Mouse (Mus musculus) embryonic facial prominence, embryonic 14.5 days (tissue): Measurements from ENCODE around the gene Cdc42ep2. TPM values are rescaled to one million over a fixed set of nuclear protein-coding genes. Genes with fewer than 3 reads are reported as not detected.

Experiments
- ATAC-seq: fragments of 200-750 bp; cut with Nextera tagmentation; 2 replicates; pipeline ENCODE4 v1.8.0; 2017; ENCODE audit warnings: low read depth, moderate number of reproducible peaks, moderate TSS enrichment
- DNase-seq: peaks from one replicate; pipeline ENCODE4 v3.0.0-alpha.2; 2015; ENCODE audit warnings: low spot score
- H3K27ac ChIP-seq: fragments of 300-500 bp; sonication (generic); replicated peaks from 2 replicates; pipeline ENCODE4 v1.5.1; 2014; ENCODE audit warnings: low read depth, mild to moderate bottlenecking, low read length, moderate library complexity
- H3K27me3 ChIP-seq: fragments of 300-500 bp; sonication (generic); replicated peaks from 2 replicates; pipeline ENCODE4 v1.6.1; 2014; ENCODE audit warnings: low read length; ENCODE audit not compliant: control insufficient read depth, insufficient read depth
- H3K36me3 ChIP-seq: fragments of 300-500 bp; sonication (generic); 2 replicates; pipeline ENCODE4 v1.6.1; 2014; ENCODE audit warnings: low read length, mixed read lengths; ENCODE audit not compliant: control insufficient read depth, insufficient read depth
- H3K4me1 ChIP-seq: fragments of 300-500 bp; sonication (generic); 2 replicates; pipeline ENCODE4 v1.6.1; 2014; ENCODE audit warnings: antibody characterized with exemption, low read length; ENCODE audit not compliant: control insufficient read depth, insufficient read depth
- H3K4me2 ChIP-seq: fragments of 300-500 bp; sonication (generic); 2 replicates; pipeline ENCODE4 v1.6.1; 2014; ENCODE audit warnings: low read depth, mild to moderate bottlenecking, low read length, moderate library complexity, mixed read lengths
- H3K4me3 ChIP-seq: fragments of 300-500 bp; sonication (generic); 2 replicates; pipeline ENCODE4 v1.5.1; 2014; ENCODE audit warnings: low read depth, mild to moderate bottlenecking, low read length
- H3K9ac ChIP-seq: fragments of 300-500 bp; sonication (generic); 2 replicates; pipeline ENCODE4 v1.6.1; 2014; ENCODE audit warnings: low read depth, mild to moderate bottlenecking, low read length, moderate library complexity, mixed read lengths
- H3K9me3 ChIP-seq: fragments of 300-500 bp; sonication (generic); 2 replicates; pipeline ENCODE4 v1.6.1; 2016; ENCODE audit warnings: low read length; ENCODE audit not compliant: control insufficient read depth
- WGBS: fragments of 180-500 bp; shearing (Covaris S2); extraction: QIAGEN DNeasy Blood & Tissue Kit; methylation state at CpG from one replicate; pipeline ENCODE4 v1.1.7; 2014; 5-methylcytosine and 5-hydroxymethylcytosine counted together
- polyA plus RNA-seq: library from polyadenylated mRNA; unstranded; fragments of >200 nt; fragmentation: Nextera tagmentation; extraction: Ambion mirVana; gene quantifications from 2 replicates; pipeline ENCODE4 v1.2.1, GENCODE M21; 2014

Gene Cdc42ep2
- polyA plus RNA-seq, 1 experiment from 2014 or later, result 16.2 TPM

DNA sequence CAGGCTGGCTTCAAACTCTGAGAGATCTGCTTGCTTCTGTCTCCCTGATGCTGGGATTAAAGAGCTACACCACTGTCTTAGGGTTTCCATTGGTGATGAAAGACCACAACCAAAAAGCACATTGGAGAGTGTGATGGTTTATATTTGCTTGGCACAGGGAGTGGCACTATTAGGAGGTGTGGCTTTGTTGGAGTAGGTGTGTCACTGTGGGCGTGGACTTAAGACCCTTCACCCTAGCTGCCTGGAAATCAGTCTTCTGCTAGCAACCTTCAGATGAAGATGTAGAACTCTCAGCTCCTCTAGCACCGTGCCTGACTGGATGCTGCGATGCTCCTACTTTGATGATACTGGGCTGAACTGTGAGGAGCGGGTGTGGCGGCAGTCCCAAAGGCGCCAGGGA, 13.9 kb upstream of the Cdc42ep2 start:
- no peak overlapping the region for H3K4me2 ChIP-seq
- peaks cover 8% of the 10 kb centered on the region for H3K36me3 ChIP-seq
- WGBS, result 87% methylated on average over 6 of the region's 6 CpGs
- H3K4me3 ChIP-seq, result no peak overlapping the region
- DNase-seq (no peak), ATAC-seq (no peak)
- H3K27me3 ChIP-seq, result no peaks in the 10 kb centered on the region
- no peaks in the 10 kb centered on the region for H3K9me3 ChIP-seq
- H3K27ac ChIP-seq, result no peak overlapping the region
- no peak overlapping the region for H3K9ac ChIP-seq
- H3K4me1 ChIP-seq, result peaks cover 21% of the 10 kb centered on the region; the same call in 1 of the 2 replicates

DNA sequence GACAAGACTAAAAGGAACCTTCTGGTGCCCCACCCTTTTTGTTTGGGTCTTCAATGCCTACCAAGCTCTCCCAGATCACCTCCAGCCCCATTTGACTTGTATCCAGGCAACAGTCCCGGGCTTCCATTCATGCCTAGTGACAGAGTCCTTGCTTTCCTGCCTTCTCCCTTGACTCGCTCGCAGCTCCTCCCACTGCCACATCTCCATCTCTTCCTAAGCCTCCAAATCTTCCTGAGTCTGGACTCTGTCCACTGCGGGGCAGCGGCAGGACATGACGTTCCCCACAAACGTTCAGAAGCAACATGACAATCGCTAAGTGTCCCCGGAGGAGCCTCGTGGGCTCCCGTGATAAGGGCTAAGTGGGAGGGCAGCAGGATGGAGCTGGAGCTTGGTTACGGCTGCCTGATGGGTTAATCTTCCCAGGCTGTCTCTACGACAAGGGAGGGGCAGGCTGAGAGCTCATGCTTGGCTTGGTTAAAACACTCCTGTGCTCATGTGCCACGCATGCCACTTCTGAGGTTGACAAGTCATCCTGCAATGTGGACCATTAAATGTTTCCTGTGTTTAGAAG, 13.3 kb upstream of the Cdc42ep2 start:
- 0 out of 2 replicates have a peak overlapping the region, but pooled peaks have one; percentile 0 for H3K27ac ChIP-seq
- ATAC-seq, result no peak

DNA sequence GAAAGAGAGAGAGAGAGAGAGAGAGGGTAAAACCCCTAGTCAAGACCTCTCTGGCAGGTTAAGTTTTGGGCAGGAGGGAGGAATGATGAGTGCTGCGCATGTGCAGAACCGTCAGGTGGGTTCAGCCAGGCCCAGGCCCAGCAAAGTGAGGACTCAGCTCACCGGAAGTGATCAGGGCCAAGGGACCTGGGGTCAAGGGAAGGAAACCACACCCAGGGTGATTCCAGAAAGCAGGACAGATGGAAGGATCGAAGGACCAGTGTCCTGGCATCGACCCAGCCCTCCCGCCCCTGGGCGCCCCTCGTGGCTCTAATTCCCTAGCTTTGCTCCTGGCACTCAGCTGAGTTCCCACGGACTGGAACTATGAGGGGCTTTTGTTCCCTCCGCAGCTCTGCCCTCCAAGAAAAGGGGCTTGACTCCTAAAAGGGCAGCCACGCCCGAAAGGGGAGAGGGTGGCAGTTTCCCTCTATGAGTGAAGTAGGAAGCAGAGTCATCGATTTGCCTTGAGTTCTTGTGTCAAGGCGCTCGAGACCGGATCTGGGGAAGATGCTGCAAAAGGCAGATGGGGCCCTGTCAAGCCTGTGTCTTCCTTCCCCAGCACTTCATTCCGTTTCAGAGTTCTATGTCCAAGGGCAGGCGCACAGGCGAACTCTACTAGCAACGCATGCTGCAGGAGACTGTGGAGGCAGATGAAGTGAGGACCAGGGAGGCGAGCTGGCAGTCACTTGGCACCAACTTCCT, 12.6 kb upstream of the Cdc42ep2 start:
- no peak overlapping the region for H3K4me2 ChIP-seq
- H3K9ac ChIP-seq, result no peak overlapping the region
- WGBS, result 78% methylated on average over 21 of the region's 21 CpGs
- ATAC-seq, result no peak
- peaks cover 21% of the 10 kb centered on the region; the same call in 1 of the 2 replicates for H3K4me1 ChIP-seq
- no peak for DNase-seq
- H3K36me3 ChIP-seq, result peaks cover 8% of the 10 kb centered on the region
- H3K4me3 ChIP-seq, result no peak overlapping the region
- H3K27ac ChIP-seq, result 0 out of 2 replicates have a peak overlapping the region, but pooled peaks have one; percentile 0
- H3K27me3 ChIP-seq, result no peaks in the 10 kb centered on the region
- no peaks in the 10 kb centered on the region for H3K9me3 ChIP-seq

More for the DNA sequence above, 13.3 kb upstream of the Cdc42ep2 start:
- Histone ChIP-seq H3K4me2 (no peak overlapping the region), H3K4me1 (peaks cover 21% of the 10 kb centered on the region; the same call in 1 of the 2 replicates), H3K9ac (no peak overlapping the region), H3K9me3 (no peaks in the 10 kb centered on the region), H3K27me3 (no peaks in the 10 kb centered on the region), H3K4me3 (no peak overlapping the region), H3K36me3 (peaks cover 8% of the 10 kb centered on the region)
- WGBS, result 36% methylated on average over 14 of the region's 14 CpGs
- no peak for DNase-seq

DNA sequence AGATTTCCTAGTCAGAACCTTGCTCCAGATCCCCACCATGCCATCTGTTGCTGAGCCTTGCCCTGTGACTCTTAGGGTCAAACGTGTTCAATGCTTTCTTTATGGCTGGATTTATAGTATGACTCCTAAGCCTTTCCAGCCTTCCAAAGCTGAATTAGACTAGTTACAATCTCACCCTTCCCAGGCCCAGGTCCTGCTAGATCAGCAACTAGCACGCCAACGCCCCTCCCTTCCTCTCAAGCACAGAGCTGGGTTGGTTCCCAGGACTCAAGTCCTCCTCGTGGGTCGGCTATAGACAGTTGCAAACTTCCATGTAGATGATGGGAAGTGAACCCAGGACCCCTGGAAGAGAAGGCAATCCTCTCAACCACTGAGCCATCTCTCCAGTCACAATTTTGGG, 11.1 kb upstream of the Cdc42ep2 start:
- WGBS, result 70% methylated on average over 5 of the region's 5 CpGs
- DNase-seq (no peak), ATAC-seq (no peak)
- H3K9me3 ChIP-seq, result no peaks in the 10 kb centered on the region
- H3K4me2 ChIP-seq, result no peak overlapping the region
- H3K4me3 ChIP-seq, result no peak overlapping the region
- no peaks in the 10 kb centered on the region for H3K36me3 ChIP-seq
- no peak overlapping the region for H3K9ac ChIP-seq
- H3K4me1 ChIP-seq, result peaks cover 19% of the 10 kb centered on the region; the same call in 1 of the 2 replicates
- H3K27ac ChIP-seq, result no peak overlapping the region
- H3K27me3 ChIP-seq, result no peaks in the 10 kb centered on the region

DNA sequence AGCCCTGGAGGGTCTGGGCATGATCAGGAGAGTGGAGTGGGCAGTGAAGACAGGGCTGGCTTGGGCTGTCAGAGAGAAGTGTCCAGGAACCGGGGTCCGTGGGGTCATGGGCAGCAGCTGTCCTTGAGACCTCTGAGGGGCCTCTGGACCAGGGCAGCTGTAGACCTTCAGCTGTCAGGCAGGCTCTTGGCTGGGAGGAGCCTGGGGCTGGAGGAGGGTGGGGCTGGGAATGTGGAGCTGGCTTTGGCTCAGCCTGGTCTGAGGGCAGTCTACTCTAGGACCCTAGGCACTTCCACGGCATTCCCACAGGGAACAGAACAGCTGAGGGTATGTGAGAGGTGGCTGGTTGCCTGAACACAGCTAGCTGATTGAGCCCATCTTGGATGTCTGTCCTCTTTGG, 10.7 kb upstream of the Cdc42ep2 start:
- 33% methylated on average over 3 of the region's 3 CpGs for WGBS
- no peaks in the 10 kb centered on the region for H3K27me3 ChIP-seq
- DNase-seq, result peak; percentile 50
- H3K9ac ChIP-seq, result 0 out of 2 replicates have a peak overlapping the region, but pooled peaks have one; percentile 2
- no peaks in the 10 kb centered on the region for H3K9me3 ChIP-seq
- no peaks in the 10 kb centered on the region for H3K36me3 ChIP-seq
- no peak overlapping the region for H3K4me3 ChIP-seq
- H3K4me2 ChIP-seq, result no peak overlapping the region
- peaks cover 16% of the 10 kb centered on the region; the same call in 1 of the 2 replicates for H3K4me1 ChIP-seq
- no peak overlapping the region for H3K27ac ChIP-seq
- peak; percentile 83; the same call in 1 of the 2 replicates for ATAC-seq

DNA sequence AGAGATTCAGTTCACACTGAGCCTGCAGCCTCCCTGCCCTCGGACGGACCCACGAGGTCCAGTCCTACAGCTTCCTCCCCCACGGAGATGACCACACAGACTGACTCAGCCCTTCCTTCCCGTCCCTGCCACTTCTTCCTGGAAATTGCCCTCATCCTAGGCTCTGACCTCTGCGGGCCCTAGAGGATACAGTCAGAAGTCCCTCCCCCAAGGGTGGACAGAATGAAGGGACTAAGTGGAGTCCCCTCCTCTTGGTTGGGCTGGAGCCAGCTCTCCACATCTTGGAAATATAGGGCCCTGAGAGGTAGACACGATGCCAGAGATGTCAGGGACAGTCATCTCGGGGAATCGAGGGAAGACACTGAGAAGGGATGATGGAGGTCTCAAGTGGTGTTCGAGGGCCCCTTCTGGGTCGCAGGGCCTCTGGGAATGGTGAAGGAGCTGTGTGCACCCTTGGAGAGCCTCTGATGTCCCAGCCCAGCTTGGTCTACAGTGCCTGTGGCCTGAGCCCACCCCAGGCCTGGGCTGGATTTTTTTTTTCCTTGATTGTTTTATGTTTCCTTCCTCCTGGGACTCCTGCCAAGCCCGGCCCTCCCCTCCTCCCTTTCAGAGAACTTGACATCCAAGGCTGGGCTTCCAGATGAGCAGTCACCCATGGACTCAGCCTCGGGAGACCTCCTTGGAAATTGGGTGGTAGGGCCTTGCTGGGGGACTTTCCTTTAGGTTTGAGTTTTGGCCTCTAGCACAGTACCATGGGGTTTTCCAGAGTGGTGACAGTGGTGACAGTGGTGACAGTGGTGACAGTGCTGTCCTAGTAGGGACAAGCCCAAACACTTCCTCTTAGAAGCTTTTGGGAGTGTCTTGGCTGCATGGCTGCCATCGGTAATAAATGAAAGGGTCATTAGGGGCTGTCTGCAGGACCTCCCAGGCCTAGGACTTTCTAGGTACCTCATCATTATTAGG, 5.3 kb upstream of the Cdc42ep2 start:
- Histone ChIP-seq H3K27ac (no peak overlapping the region), H3K9ac (no peak overlapping the region), H3K9me3 (no peaks in the 10 kb centered on the region), H3K4me3 (no peak overlapping the region), H3K4me2 (no peak overlapping the region), H3K36me3 (no peaks in the 10 kb centered on the region), H3K4me1 (peaks cover 22% of the 10 kb centered on the region), H3K27me3 (no peaks in the 10 kb centered on the region; the same call in 1 of the 2 replicates)
- peak; percentile 56 for DNase-seq
- no peak for ATAC-seq
- WGBS, result 62% methylated on average over 14 of the region's 14 CpGs

DNA sequence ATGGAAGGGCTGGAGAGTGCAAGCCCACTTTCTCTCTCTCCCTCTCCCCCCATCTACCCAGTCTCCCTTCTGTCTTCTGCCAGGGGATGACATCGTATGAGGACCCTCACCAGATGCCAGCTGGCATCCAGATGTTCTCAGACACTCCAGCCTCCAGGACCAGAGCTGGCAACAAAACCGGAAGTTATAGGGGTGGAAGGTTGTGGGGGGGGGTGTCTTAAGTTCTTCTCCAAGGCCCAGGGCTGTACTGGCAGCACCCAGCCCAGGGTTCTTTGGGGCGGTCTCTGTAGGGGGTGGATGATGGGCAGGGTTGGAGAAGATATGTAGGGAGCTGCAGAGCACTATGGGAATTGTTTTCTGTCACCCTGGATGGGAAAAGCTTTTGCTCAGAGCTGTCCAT, 3.9 kb upstream of the Cdc42ep2 start:
- Histone ChIP-seq H3K27me3 (no peaks in the 10 kb centered on the region; the same call in 1 of the 2 replicates), H3K4me2 (no peak overlapping the region), H3K9ac (no peak overlapping the region), H3K4me3 (no peak overlapping the region), H3K4me1 (peaks cover 21% of the 10 kb centered on the region), H3K36me3 (no peaks in the 10 kb centered on the region), H3K9me3 (no peaks in the 10 kb centered on the region), H3K27ac (no peak overlapping the region; the same call in 1 of the 2 replicates)
- DNase-seq (no peak), ATAC-seq (no peak)
- WGBS, result 37% methylated on average over 3 of the region's 3 CpGs

DNA sequence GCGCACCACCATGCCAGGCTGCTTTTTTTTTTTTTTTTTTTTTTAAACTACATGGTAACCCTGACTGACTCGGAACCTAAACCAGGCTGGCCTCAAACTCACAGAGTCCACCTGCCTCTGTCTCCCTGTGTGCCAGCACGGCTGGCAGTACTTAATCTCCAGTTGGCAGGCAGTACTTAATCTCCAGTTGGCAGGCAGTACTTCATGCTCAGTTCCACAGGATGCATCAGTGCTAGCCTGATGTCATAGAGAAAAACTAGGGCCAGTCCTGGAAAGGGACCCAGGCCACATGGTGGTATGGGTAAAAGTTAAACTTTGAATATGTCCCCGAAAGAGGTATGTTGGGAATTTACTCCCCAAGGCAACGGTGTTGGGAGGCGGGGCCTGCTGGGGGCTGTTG, 3.5 kb upstream of the Cdc42ep2 start:
- H3K4me3 ChIP-seq, result no peak overlapping the region
- no peak for DNase-seq
- peaks cover 21% of the 10 kb centered on the region for H3K4me1 ChIP-seq
- H3K27me3 ChIP-seq, result no peaks in the 10 kb centered on the region; the same call in 1 of the 2 replicates
- ATAC-seq, result no peak
- 52% methylated on average over 6 of the region's 6 CpGs for WGBS
- H3K9ac ChIP-seq, result no peak overlapping the region
- H3K4me2 ChIP-seq, result no peak overlapping the region
- H3K27ac ChIP-seq, result no peak overlapping the region; the same call in 1 of the 2 replicates
- no peaks in the 10 kb centered on the region for H3K9me3 ChIP-seq
- H3K36me3 ChIP-seq, result no peaks in the 10 kb centered on the region
